Mouse (Mus musculus): ENCODE results near the gene Cd209e. TPM values are rescaled to one million over a fixed set of nuclear protein-coding genes. Genes with fewer than 3 reads are reported as not detected.

The Cd209e gene
- not detected for total RNA-seq (2023)

GRCm38 (mm10) chr8:3854209-3854608, at the start of gene Cd209e:
Gene Cd209e (minus strand): TSS chr8:3854309.

GRCm38 (mm10) chr8:3878455-3878854, 24.3 kb upstream of the Cd209e start, which contains the start of gene Cd209d:
Gene Cd209d (minus strand): TSS chr8:3878555.

Other genes with a start within 250 kb of the Cd209e start
- 10 to 100 TPM; 80.3 to 85.8 TPM for gene Xab2, start 233.0 kb downstream of the Cd209e start, total RNA-seq (2023)
- gene Pet100, start 232.8 kb downstream of the Cd209e start, total RNA-seq (2023) = 10 to 100 TPM; 49.8 to 57.0 TPM
- not detected for gene Pcp2, start 228.8 kb downstream of the Cd209e start, total RNA-seq (2023)
- 100 to 1,000 TPM; 207 to 212 TPM for gene Stxbp2, start 223.4 kb downstream of the Cd209e start, total RNA-seq (2023)
- not detected for gene Retn, start 198.5 kb downstream of the Cd209e start, total RNA-seq (2023)
- under 1 TPM in 1 of 2 experiments, not detected in 1; 0.39 TPM for gene Mcemp1, start 188.6 kb downstream of the Cd209e start, total RNA-seq (2023)
- not detected for gene Fcor, start 181.9 kb downstream of the Cd209e start, total RNA-seq (2023)
- 10 to 100 TPM; 12.6 to 16.2 TPM for gene Trappc5, start 178.0 kb downstream of the Cd209e start, total RNA-seq (2023)
- 1 to 10 TPM in 1 of 2 experiments, under 1 TPM in 1; 0.83 to 1.4 TPM for gene Fcer2a, start 160.1 kb downstream of the Cd209e start, total RNA-seq (2023)
- not detected for gene Clec4g, start 133.7 kb downstream of the Cd209e start, total RNA-seq (2023)
- 1 to 10 TPM in 1 of 2 experiments, under 1 TPM in 1; 0.65 to 2.1 TPM for gene Cd209a, start 105.3 kb downstream of the Cd209e start, total RNA-seq (2023)
- gene Cd209d, start 24.2 kb upstream of the Cd209e start, total RNA-seq (2023) = 1 to 10 TPM in 1 of 2 experiments, under 1 TPM in 1; 0.65 to 1.5 TPM
- gene Cd209b, start 72.5 kb upstream of the Cd209e start, total RNA-seq (2023) = not detected
- not detected for gene Cd209c, start 100.4 kb upstream of the Cd209e start, total RNA-seq (2023)

All from T-cell, adult 66 days (primary cell).